Mouse (Mus musculus) G1E (cell line): ENCODE data around the gene Fam243. TPM values are rescaled to one million over a fixed set of nuclear protein-coding genes. Genes with fewer than 3 reads are reported as not detected.

ENCODE experiments used
- ATAC-seq: 2 replicates; pipeline ENCODE4 v1.8.0; 2016; ENCODE audit warnings: mild to moderate bottlenecking; ENCODE audit not compliant: insufficient number of reproducible peaks, poor library complexity, low FRiP score, severe bottlenecking; ENCODE audit errors: extremely low read depth
- DNase-seq: peaks from one replicate; pipeline ENCODE4 v3.0.0; 2012; ENCODE audit warnings: low spot score
- H3K27me3 ChIP-seq: 2 replicates; pipeline ENCODE4 v1.6.1; 2012; ENCODE audit warnings: mild to moderate bottlenecking, low read length, inconsistent platforms; ENCODE audit not compliant: insufficient read depth
- H3K36me3 ChIP-seq: replicated peaks from 2 replicates; pipeline ENCODE3; 2012; ENCODE audit warnings: mild to moderate bottlenecking, inconsistent platforms
- H3K4me1 ChIP-seq: 2 replicates; pipeline ENCODE4 v1.6.1; 2012; ENCODE audit warnings: low read depth, low read length, inconsistent platforms, mixed read lengths; ENCODE audit not compliant: insufficient read depth
- H3K4me3 ChIP-seq: 2 replicates; pipeline ENCODE4 v1.5.1; 2012; ENCODE audit warnings: low read depth, mild to moderate bottlenecking, inconsistent platforms, low read length, moderate library complexity, mixed read lengths
- H3K9me3 ChIP-seq: replicated peaks from 2 replicates; pipeline ENCODE4 v1.6.1; 2012; ENCODE audit warnings: inconsistent platforms
- CTCF ChIP-seq: IDR thresholded peaks from 2 replicates; pipeline ENCODE4 v1.5.1; 2012; ENCODE audit warnings: low read depth, low read length, inconsistent platforms, mixed read lengths
- GATA1 ChIP-seq: IDR thresholded peaks from 2 replicates; pipeline ENCODE4 v1.6.1; 2012; ENCODE audit warnings: borderline replicate concordance, low read length, inconsistent platforms, mixed read lengths
- GATA2 ChIP-seq: IDR thresholded peaks from 2 replicates; pipeline ENCODE4 v1.6.1; 2012; ENCODE audit warnings: low read depth, low read length, inconsistent platforms, borderline replicate concordance
- POLR2AphosphoS5 ChIP-seq: IDR thresholded peaks from 2 replicates; pipeline ENCODE4 v1.6.1; 2012; ENCODE audit warnings: low read depth, low read length, inconsistent platforms; ENCODE audit not compliant: insufficient replicate concordance
- TAL1 ChIP-seq: conservative IDR thresholded peaks from 2 replicates; pipeline ENCODE4 v1.6.1; 2012; ENCODE audit warnings: low read depth, low read length, inconsistent platforms, mixed read lengths
- polyA plus RNA-seq: library from polyadenylated mRNA; stranded (reverse); fragments of >175 nt; gene quantifications from 2 replicates; pipeline ENCODE4 v1.2.3, GENCODE M21; 2012
- total RNA-seq, 2 experiments: library from RNA; stranded (forward) in 1 of 2; stranded (reverse) in 1 of 2; fragments of 200-1000 nt in 1 of 2; fragments of >200 nt in 1 of 2; fragmentation: Nextera tagmentation in 1 of 2; gene quantifications; 2 replicates each; pipeline ENCODE4 v1.2.3; 2014 to 2017

The Fam243 gene
- total RNA-seq (2014; fragmentation: Nextera tagmentation) (not detected in 2 replicates), total RNA-seq (2017) (0.06 and 0.11 TPM in 2 replicates), polyA plus RNA-seq (not detected in 2 replicates)

- no peak for ATAC-seq
- TF ChIP-seq POLR2AphosphoS5: no peak
- TF ChIP-seq TAL1: no peak
- no peak for TF ChIP-seq CTCF
- no peak for TF ChIP-seq GATA1
- no peak for TF ChIP-seq GATA2
Measured at GRCm38 (mm10) chr16:92321341-92321740, at the start of gene Fam243. Gene Fam243, minus strand, starts transcription at chr16:92321441.

GRCm38 (mm10) chr16:92369260-92369659, 48.0 kb upstream of the Fam243 start:
- peak; percentile 66 for DNase-seq
- Histone ChIP-seq H3K4me1 (peaks cover 29% of the 10 kb centered on the region), H3K4me3 (no peak overlapping the region), H3K27me3 (peaks cover 52% of the 10 kb centered on the region), H3K9me3 (no peaks in the 10 kb centered on the region), H3K36me3 (no peaks in the 10 kb centered on the region)
- ATAC-seq: peak; percentile 63; the same call in 1 of the 2 replicates
- TF ChIP-seq GATA2 (no peak), CTCF (no peak), TAL1 (no peak), GATA1 (no peak), POLR2AphosphoS5 (no peak)

More at GRCm38 (mm10) chr16:92321341-92321740, at the start of gene Fam243:
- no peak for DNase-seq
- H3K27me3 ChIP-seq: peaks cover 56% of the 10 kb centered on the region
- H3K4me1 ChIP-seq: peaks cover 17% of the 10 kb centered on the region
- H3K9me3 ChIP-seq: no peaks in the 10 kb centered on the region
- no peak within 1 kb of the TSS for H3K4me3 ChIP-seq
- H3K36me3 ChIP-seq: no peaks in the 10 kb centered on the region

GRCm38 (mm10) chr16:92365477-92365876, 44.2 kb upstream of the Fam243 start:
- Histone ChIP-seq H3K27me3 (peaks cover 55% of the 10 kb centered on the region), H3K9me3 (no peaks in the 10 kb centered on the region), H3K36me3 (no peaks in the 10 kb centered on the region), H3K4me1 (peaks cover 19% of the 10 kb centered on the region), H3K4me3 (no peak overlapping the region)
- no peak for ATAC-seq
- TF ChIP-seq TAL1 (no peak), CTCF (no peak), GATA2 (no peak), GATA1 (no peak), POLR2AphosphoS5 (no peak)
- no peak for DNase-seq

- peaks cover 77% of the 10 kb centered on the region for H3K27me3 ChIP-seq
Measured at GRCm38 (mm10) chr16:92360711-92361110, 39.5 kb upstream of the Fam243 start.

GRCm38 (mm10) chr16:92359229-92359628, 38.0 kb upstream of the Fam243 start, which contains the start of gene Kcne1:
Gene Kcne1, minus strand, starts transcription at chr16:92359468.
- TF ChIP-seq CTCF (no peak), TAL1 (no peak), POLR2AphosphoS5 (no peak), GATA1 (no peak), GATA2 (no peak)
- Histone ChIP-seq H3K27me3 (peaks cover 64% of the 10 kb centered on the region), H3K36me3 (no peaks in the 10 kb centered on the region), H3K4me1 (peaks cover 46% of the 10 kb centered on the region), H3K4me3 (no peak within 1 kb of the TSS), H3K9me3 (no peaks in the 10 kb centered on the region)
- ATAC-seq (no peak), DNase-seq (no peak)

More at GRCm38 (mm10) chr16:92360711-92361110, 39.5 kb upstream of the Fam243 start:
- DNase-seq (no peak), ATAC-seq (no peak)
- H3K4me1 ChIP-seq: peaks cover 31% of the 10 kb centered on the region
- no peak for TF ChIP-seq POLR2AphosphoS5
- no peaks in the 10 kb centered on the region for H3K9me3 ChIP-seq
- H3K4me3 ChIP-seq: no peak overlapping the region
- no peaks in the 10 kb centered on the region for H3K36me3 ChIP-seq

GRCm38 (mm10) chr16:92358734-92359133, 37.5 kb upstream of the Fam243 start:
- ATAC-seq (no peak), DNase-seq (no peak)
- Histone ChIP-seq H3K4me1 (peaks cover 50% of the 10 kb centered on the region), H3K4me3 (no peak overlapping the region), H3K27me3 (peaks cover 62% of the 10 kb centered on the region), H3K9me3 (no peaks in the 10 kb centered on the region), H3K36me3 (no peaks in the 10 kb centered on the region)
- no peak for TF ChIP-seq POLR2AphosphoS5
- no peak for TF ChIP-seq CTCF
- TF ChIP-seq GATA2: no peak
- no peak for TF ChIP-seq GATA1
- no peak for TF ChIP-seq TAL1

GRCm38 (mm10) chr16:92357566-92357965, 36.3 kb upstream of the Fam243 start:
- DNase-seq (no peak), ATAC-seq (no peak)
- no peaks in the 10 kb centered on the region for H3K36me3 ChIP-seq
- no peak overlapping the region for H3K4me3 ChIP-seq
- H3K9me3 ChIP-seq: no peaks in the 10 kb centered on the region
- H3K27me3 ChIP-seq: peaks cover 51% of the 10 kb centered on the region
- TF ChIP-seq TAL1 (no peak), GATA1 (no peak), GATA2 (no peak), CTCF (no peak), POLR2AphosphoS5 (no peak)
- H3K4me1 ChIP-seq: peaks cover 52% of the 10 kb centered on the region
